Mouse (Mus musculus) liver, adult 2 months (tissue): ENCODE measurements at regions not wholly inside any gene's neighbourhood (a gene's known extent, or its start where the extent isn't known, plus 50 kb on each side); places are given as distances from the start of the nearest gene placed in this dataset.

Experiments
- DNase-seq: peaks from one replicate; pipeline ENCODE4 v3.0.0-alpha.2; 2011; ENCODE audit warnings: low read depth, low spot score; ENCODE audit errors: extremely low read depth
- H3K27ac ChIP-seq: fragments of 200-500 bp; replicated peaks from 2 replicates; pipeline ENCODE4 v1.5.1; 2012; ENCODE audit warnings: low read depth, mild to moderate bottlenecking, control low read depth, inconsistent platforms, low read length; ENCODE audit not compliant: insufficient read depth
- H3K27me3 ChIP-seq: fragments of 200-500 bp; 2 replicates; pipeline ENCODE4 v1.6.1; 2012; ENCODE audit warnings: mild to moderate bottlenecking, moderate library complexity, low read length, inconsistent platforms; ENCODE audit not compliant: control insufficient read depth, insufficient read depth
- H3K36me3 ChIP-seq: fragments of 200-500 bp; 2 replicates; pipeline ENCODE4 v1.6.1; 2012; ENCODE audit warnings: low read length, inconsistent platforms; ENCODE audit not compliant: control insufficient read depth, insufficient read depth
- H3K4me1 ChIP-seq: fragments of 200-500 bp; 2 replicates; pipeline ENCODE4 v1.6.1; 2011; ENCODE audit warnings: low read length; ENCODE audit not compliant: control insufficient read depth, insufficient read depth
- H3K4me3 ChIP-seq: fragments of 200-500 bp; 2 replicates; pipeline ENCODE4 v1.5.1; 2011; ENCODE audit warnings: low read depth, mild to moderate bottlenecking, control low read depth, low read length, moderate library complexity; ENCODE audit not compliant: insufficient read depth
- H3K79me2 ChIP-seq: fragments of 200-500 bp; 2 replicates; pipeline ENCODE4 v1.6.1; 2012; ENCODE audit warnings: inconsistent platforms, mild to moderate bottlenecking, low read length, moderate library complexity; ENCODE audit not compliant: control insufficient read depth, insufficient read depth
- H3K9ac ChIP-seq: fragments of 200-500 bp; 2 replicates; pipeline ENCODE4 v1.6.1; 2012; ENCODE audit warnings: low read depth, mild to moderate bottlenecking, control low read depth, inconsistent platforms, low read length
- CTCF ChIP-seq: fragments of 200-500 bp; IDR thresholded peaks from 2 replicates; pipeline ENCODE4 v1.5.1; 2011; ENCODE audit warnings: low read depth, low read length, control low read depth
- POLR2A ChIP-seq: fragments of 200-500 bp; IDR thresholded peaks from 2 replicates; pipeline ENCODE4 v1.6.1; 2011; ENCODE audit warnings: low read length, control low read depth; ENCODE audit not compliant: insufficient read depth; ENCODE audit errors: extremely low read depth
- WGBS: fragments of 180-500 bp; shearing (Covaris S2); methylation state at CpG from one replicate; pipeline ENCODE4 v1.1.7; 2018; 5-methylcytosine and 5-hydroxymethylcytosine counted together

DNA sequence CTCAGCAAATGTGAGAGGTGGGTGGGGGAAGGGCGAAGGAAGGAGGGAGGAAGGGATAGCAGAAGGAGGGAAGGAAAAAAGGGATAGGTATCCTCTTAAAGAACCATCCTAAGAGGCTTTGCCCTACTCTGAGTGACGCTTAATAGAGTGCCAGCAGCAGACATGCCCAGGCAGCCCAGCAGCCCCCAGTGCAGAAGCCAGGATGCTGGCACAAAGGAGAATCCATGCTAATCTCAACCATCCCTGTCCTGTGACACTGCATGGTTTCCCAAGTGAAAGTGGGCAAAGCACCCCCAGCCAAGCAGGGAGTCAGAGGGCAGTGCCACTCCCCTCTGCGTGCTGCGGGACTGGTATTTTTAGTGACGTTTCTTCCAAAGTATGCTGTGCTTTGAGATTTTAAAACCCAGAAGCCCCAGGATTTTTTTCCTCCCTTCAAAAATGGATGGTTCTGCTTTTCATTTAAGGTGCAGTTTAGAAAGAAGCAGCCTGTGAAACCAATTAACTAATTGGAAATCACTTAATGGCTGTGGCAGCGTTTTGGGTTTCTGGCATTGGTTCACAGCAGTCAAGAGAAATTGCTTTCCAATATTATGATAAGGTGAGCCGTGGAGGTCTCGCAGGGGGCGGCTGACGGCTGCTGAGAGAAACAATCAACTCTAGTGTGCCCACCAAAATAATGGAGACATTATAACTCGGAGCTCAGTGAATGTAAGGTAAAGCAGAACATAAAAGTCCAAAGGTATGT, 141.2 kb upstream of the Noct start:
- Histone ChIP-seq H3K9ac (no peak overlapping the region), H3K4me1 (no peaks in the 10 kb centered on the region), H3K27me3 (no peaks in the 10 kb centered on the region), H3K4me3 (no peak overlapping the region), H3K79me2 (no peaks in the 10 kb centered on the region), H3K36me3 (no peaks in the 10 kb centered on the region), H3K27ac (no peak overlapping the region)
- 91% methylated on average over 11 of the region's 11 CpGs for WGBS
- TF ChIP-seq POLR2A (no peak), CTCF (no peak)
- no peak for DNase-seq

DNA sequence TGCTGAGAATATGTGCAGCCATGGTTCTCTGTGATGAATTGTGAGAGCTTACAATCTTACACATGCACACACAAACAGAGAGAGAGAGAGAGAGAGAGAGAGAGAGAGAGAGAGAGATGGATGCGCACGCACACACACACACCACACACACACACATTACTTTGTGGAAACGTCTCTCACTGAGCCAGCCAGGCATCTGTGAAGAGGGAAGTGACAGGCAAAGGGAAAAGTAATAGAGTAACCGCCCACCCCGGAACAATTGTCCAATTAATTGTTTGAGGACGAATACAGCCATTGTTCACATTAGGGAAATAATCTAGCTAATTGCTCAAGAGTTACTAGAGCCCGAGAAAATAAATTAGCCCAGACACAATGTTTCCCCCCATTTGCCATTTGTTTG, 140.7 kb upstream of the Noct start:
- Histone ChIP-seq H3K27ac (no peak overlapping the region), H3K4me1 (no peaks in the 10 kb centered on the region), H3K36me3 (no peaks in the 10 kb centered on the region), H3K27me3 (no peaks in the 10 kb centered on the region), H3K4me3 (no peak overlapping the region), H3K9ac (no peak overlapping the region), H3K79me2 (no peaks in the 10 kb centered on the region)
- WGBS, result 86% methylated on average over 7 of the region's 7 CpGs
- TF ChIP-seq POLR2A (no peak), CTCF (no peak)
- no peak for DNase-seq

DNA sequence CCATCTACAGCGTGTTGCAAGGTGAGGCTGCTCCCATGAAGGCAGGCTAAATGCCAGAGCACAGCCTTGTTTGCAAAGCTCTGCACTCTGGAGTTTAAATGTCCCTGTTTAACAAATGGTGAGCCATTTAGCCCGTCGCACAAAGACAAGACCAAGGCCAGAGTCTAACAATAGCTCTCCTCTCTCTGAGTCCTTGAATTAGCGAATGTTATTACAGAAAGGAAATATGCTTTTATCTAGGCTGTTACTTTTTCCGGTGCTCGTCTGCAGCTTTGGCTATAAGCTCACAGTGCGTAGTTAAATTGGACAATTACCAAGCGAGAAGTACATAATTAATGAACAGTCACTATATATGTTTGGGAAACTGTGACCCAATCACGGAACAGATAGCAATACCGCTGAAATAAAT, 137.8 kb upstream of the Noct start:
- Histone ChIP-seq H3K27me3 (no peaks in the 10 kb centered on the region), H3K4me3 (no peak overlapping the region), H3K79me2 (no peaks in the 10 kb centered on the region), H3K27ac (no peak overlapping the region), H3K4me1 (no peaks in the 10 kb centered on the region), H3K9ac (no peak overlapping the region), H3K36me3 (no peaks in the 10 kb centered on the region)
- WGBS, result 55% methylated on average over 10 of the region's 10 CpGs
- no peak for DNase-seq
- TF ChIP-seq POLR2A (no peak), CTCF (no peak)

DNA sequence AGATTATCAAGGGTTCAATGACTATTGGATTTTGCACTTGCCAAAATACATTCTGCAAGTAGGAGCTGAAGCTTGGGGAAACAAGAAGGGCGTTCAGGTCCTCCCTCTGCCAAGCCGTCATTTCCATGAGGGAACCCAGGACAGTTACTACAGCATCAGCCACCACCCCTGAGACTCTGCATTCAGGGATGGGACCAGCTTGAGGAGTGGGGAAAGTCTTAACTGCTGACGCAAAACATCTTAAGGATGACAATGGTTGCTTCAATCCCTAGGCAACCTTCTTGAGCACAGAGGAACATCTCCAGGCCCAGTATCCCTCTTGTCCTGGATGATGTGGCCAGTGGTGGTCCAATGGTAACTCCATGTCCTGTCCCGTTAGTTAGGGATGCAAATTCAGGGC, 137.2 kb upstream of the Noct start:
- WGBS, result 88% methylated on average over 4 of the region's 4 CpGs
- TF ChIP-seq CTCF (no peak), POLR2A (no peak)
- no peak overlapping the region for H3K4me3 ChIP-seq
- no peaks in the 10 kb centered on the region for H3K4me1 ChIP-seq
- H3K9ac ChIP-seq, result no peak overlapping the region
- no peaks in the 10 kb centered on the region for H3K79me2 ChIP-seq
- H3K27me3 ChIP-seq, result no peaks in the 10 kb centered on the region
- H3K36me3 ChIP-seq, result no peaks in the 10 kb centered on the region
- no peak overlapping the region for H3K27ac ChIP-seq
- no peak for DNase-seq

DNA sequence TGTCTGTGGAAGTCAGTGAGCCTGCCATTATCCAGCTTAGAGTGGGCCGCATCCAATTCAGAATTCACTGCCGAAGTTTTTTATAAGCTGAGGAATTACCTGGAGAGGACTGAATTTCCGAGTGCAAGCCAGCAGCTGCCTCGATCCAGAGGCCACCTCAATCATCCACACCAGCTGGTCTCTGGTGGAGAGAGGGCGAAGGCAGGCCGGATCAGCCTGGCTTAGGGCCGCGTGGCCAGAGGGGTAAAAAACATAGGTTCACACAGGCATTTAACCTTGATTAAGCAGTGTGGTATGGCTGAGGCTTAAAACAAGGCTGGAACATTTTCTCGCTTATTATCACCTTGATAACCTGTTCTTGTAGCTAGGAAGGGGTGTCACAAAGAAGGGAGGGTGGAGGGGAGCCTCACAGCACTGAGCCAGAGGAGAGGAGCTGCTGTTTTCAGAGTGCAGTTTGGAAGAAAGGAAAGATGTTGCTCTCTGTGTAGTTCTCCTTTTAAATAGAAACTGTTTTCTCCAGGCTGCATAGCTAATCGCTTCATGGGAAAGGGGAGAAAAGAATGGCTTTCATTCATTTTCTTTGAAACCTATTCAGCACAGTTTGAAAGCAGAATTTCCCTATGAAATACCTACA, 135.1 kb upstream of the Noct start:
- WGBS, result 91% methylated on average over 10 of the region's 10 CpGs
- TF ChIP-seq POLR2A (no peak), CTCF (no peak)
- no peak overlapping the region for H3K4me3 ChIP-seq
- H3K27ac ChIP-seq, result no peak overlapping the region
- no peaks in the 10 kb centered on the region for H3K36me3 ChIP-seq
- no peak for DNase-seq
- H3K79me2 ChIP-seq, result no peaks in the 10 kb centered on the region
- no peaks in the 10 kb centered on the region for H3K4me1 ChIP-seq
- no peak overlapping the region for H3K9ac ChIP-seq
- no peaks in the 10 kb centered on the region for H3K27me3 ChIP-seq

DNA sequence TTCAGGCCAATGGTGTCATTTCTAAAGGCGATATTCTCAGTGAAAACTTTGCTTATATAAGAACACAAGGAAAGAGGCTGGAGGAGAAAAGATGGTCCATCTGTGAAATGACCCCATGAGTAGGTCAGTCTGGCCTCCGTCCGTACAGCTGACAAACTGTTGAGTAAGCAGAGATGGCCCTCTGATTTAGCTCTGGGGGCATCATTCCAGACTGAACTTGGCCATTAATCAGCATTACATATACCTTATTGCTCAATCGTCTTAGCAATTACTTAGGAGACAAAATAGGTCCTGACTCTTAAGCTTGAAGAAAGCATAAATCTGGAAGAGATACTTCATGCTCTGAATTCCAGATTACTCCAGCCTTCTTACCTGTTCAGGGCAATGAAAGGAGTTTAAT, 132.8 kb upstream of the Noct start:
- H3K27ac ChIP-seq, result no peak overlapping the region
- H3K27me3 ChIP-seq, result no peaks in the 10 kb centered on the region

More for the DNA sequence above, 132.8 kb upstream of the Noct start:
- H3K79me2 ChIP-seq, result no peaks in the 10 kb centered on the region
- H3K9ac ChIP-seq, result no peak overlapping the region
- H3K36me3 ChIP-seq, result no peaks in the 10 kb centered on the region
- no peak for DNase-seq
- no peak overlapping the region for H3K4me3 ChIP-seq
- no peaks in the 10 kb centered on the region for H3K4me1 ChIP-seq
- no peak for TF ChIP-seq POLR2A
- TF ChIP-seq CTCF, result no peak
- WGBS, result 81% methylated on average over 4 of the region's 4 CpGs
